Mouse (Mus musculus) neural tube, embryonic 14.5 days (tissue): ENCODE results near the gene Acvr1. TPM values are rescaled to one million over a fixed set of nuclear protein-coding genes. Genes with fewer than 3 reads are reported as not detected.

Source experiments
- ATAC-seq: fragments of 200-750 bp; cut with Nextera tagmentation; 2 replicates; pipeline ENCODE4 v1.8.0; 2017; ENCODE audit warnings: low read depth, mild to moderate bottlenecking, moderate TSS enrichment, moderate library complexity
- H3K27ac ChIP-seq: fragments of 300-500 bp; sonication (generic); 2 replicates; pipeline ENCODE4 v1.5.1; 2014; ENCODE audit warnings: low read depth, mild to moderate bottlenecking, control low read depth, low read length, moderate library complexity, mixed read lengths
- H3K27me3 ChIP-seq: fragments of 300-500 bp; sonication (generic); 2 replicates; pipeline ENCODE4 v1.6.1; 2014; ENCODE audit warnings: low read length; ENCODE audit not compliant: control insufficient read depth, insufficient read depth
- H3K36me3 ChIP-seq: fragments of 300-500 bp; sonication (generic); 2 replicates; pipeline ENCODE4 v1.6.1; 2014; ENCODE audit warnings: low read length, mixed read lengths; ENCODE audit not compliant: control insufficient read depth, insufficient read depth
- H3K4me1 ChIP-seq: fragments of 300-500 bp; sonication (generic); 2 replicates; pipeline ENCODE4 v1.6.1; 2014; ENCODE audit warnings: low read length; ENCODE audit not compliant: control insufficient read depth, insufficient read depth
- H3K4me2 ChIP-seq: fragments of 300-500 bp; sonication (generic); 2 replicates; pipeline ENCODE4 v1.6.1; 2014; ENCODE audit warnings: mild to moderate bottlenecking, low read depth, low read length, control low read depth
- H3K4me3 ChIP-seq: fragments of 300-500 bp; sonication (generic); 2 replicates; pipeline ENCODE4 v1.5.1; 2014; ENCODE audit warnings: low read depth, low read length, control low read depth, mixed read lengths
- H3K9ac ChIP-seq: fragments of 300-500 bp; sonication (generic); replicated peaks from 2 replicates; pipeline ENCODE4 v1.6.1; 2014; ENCODE audit warnings: low read depth, mild to moderate bottlenecking, control low read depth, low read length, mixed read lengths
- H3K9me3 ChIP-seq: fragments of 300-500 bp; sonication (generic); 2 replicates; pipeline ENCODE4 v1.6.1; 2016; ENCODE audit warnings: low read length; ENCODE audit not compliant: control insufficient read depth
- WGBS: fragments of 180-500 bp; shearing (Covaris S2); extraction: QIAGEN DNeasy Blood & Tissue Kit; methylation state at CpG from one replicate; pipeline ENCODE4 v1.1.7; 2014; 5-methylcytosine and 5-hydroxymethylcytosine counted together
- polyA plus RNA-seq: library from polyadenylated mRNA; unstranded; fragments of >200 nt; fragmentation: Nextera tagmentation; extraction: Ambion mirVana; gene quantifications from 2 replicates; pipeline ENCODE4 v1.2.1, GENCODE M21; 2014

Gene Acvr1
- polyA plus RNA-seq, 1 experiment from 2014 or later: 8.5 TPM

- Histone ChIP-seq H3K4me2 (no peak overlapping the region), H3K27ac (no peak overlapping the region), H3K4me3 (no peak overlapping the region), H3K36me3 (no peaks in the 10 kb centered on the region), H3K9ac (no peak overlapping the region), H3K27me3 (no peaks in the 10 kb centered on the region), H3K9me3 (no peaks in the 10 kb centered on the region), H3K4me1 (no peaks in the 10 kb centered on the region)
- 94% methylated on average over 9 of the region's 9 CpGs for WGBS
- no peak for ATAC-seq
Measured at GRCm38 (mm10) chr2:58520727-58521126, 46.2 kb downstream of the Acvr1 start.

GRCm38 (mm10) chr2:58518517-58518916, 48.4 kb downstream of the Acvr1 start:
- WGBS: 95% methylated on average over 1 of the region's 1 CpGs
- Histone ChIP-seq H3K9ac (no peak overlapping the region), H3K4me2 (no peak overlapping the region), H3K36me3 (no peaks in the 10 kb centered on the region), H3K27ac (no peak overlapping the region), H3K27me3 (no peaks in the 10 kb centered on the region), H3K4me3 (no peak overlapping the region), H3K9me3 (no peaks in the 10 kb centered on the region), H3K4me1 (no peaks in the 10 kb centered on the region)
- ATAC-seq: no peak

- Histone ChIP-seq H3K27me3 (no peaks in the 10 kb centered on the region), H3K4me3 (no peak overlapping the region), H3K4me2 (no peak overlapping the region), H3K36me3 (no peaks in the 10 kb centered on the region), H3K9ac (no peak overlapping the region), H3K4me1 (no peaks in the 10 kb centered on the region), H3K9me3 (no peaks in the 10 kb centered on the region), H3K27ac (no peak overlapping the region)
- WGBS: 74% methylated on average over 6 of the region's 6 CpGs
- no peak for ATAC-seq
Measured at GRCm38 (mm10) chr2:58516920-58517319, 50.0 kb downstream of the Acvr1 start.

GRCm38 (mm10) chr2:58516000-58516399, 51.0 kb downstream of the Acvr1 start:
- Histone ChIP-seq H3K36me3 (no peaks in the 10 kb centered on the region), H3K4me1 (no peaks in the 10 kb centered on the region), H3K9me3 (no peaks in the 10 kb centered on the region), H3K27ac (no peak overlapping the region), H3K4me3 (no peak overlapping the region), H3K27me3 (no peaks in the 10 kb centered on the region), H3K4me2 (no peak overlapping the region), H3K9ac (no peak overlapping the region)
- WGBS: 37% methylated on average over 15 of the region's 15 CpGs
- ATAC-seq: no peak

GRCm38 (mm10) chr2:58514489-58514888, 52.5 kb downstream of the Acvr1 start:
- Histone ChIP-seq H3K36me3 (no peaks in the 10 kb centered on the region), H3K27ac (no peak overlapping the region), H3K9ac (no peak overlapping the region), H3K4me1 (0 out of 2 replicates have a peak, but pooled peaks cover 4% of the 10 kb centered on the region), H3K9me3 (no peaks in the 10 kb centered on the region), H3K4me3 (no peak overlapping the region), H3K27me3 (no peaks in the 10 kb centered on the region), H3K4me2 (no peak overlapping the region)
- WGBS: 94% methylated on average over 11 of the region's 11 CpGs
- ATAC-seq: no peak

GRCm38 (mm10) chr2:58513212-58513611, 53.7 kb downstream of the Acvr1 start:
- ATAC-seq: 0 out of 2 replicates have a peak, but pooled peaks have one; percentile 22
- no peaks in the 10 kb centered on the region for H3K9me3 ChIP-seq
- H3K27me3 ChIP-seq: no peaks in the 10 kb centered on the region
- 82% methylated on average over 3 of the region's 3 CpGs for WGBS
- H3K9ac ChIP-seq: no peak overlapping the region
- no peak overlapping the region for H3K4me3 ChIP-seq
- H3K36me3 ChIP-seq: no peaks in the 10 kb centered on the region
- H3K4me2 ChIP-seq: no peak overlapping the region
- H3K27ac ChIP-seq: no peak overlapping the region
- H3K4me1 ChIP-seq: 0 out of 2 replicates have a peak, but pooled peaks cover 4% of the 10 kb centered on the region

GRCm38 (mm10) chr2:58510192-58510591, 56.8 kb downstream of the Acvr1 start:
- H3K4me3 ChIP-seq: no peak overlapping the region
- no peaks in the 10 kb centered on the region for H3K9me3 ChIP-seq
- no peaks in the 10 kb centered on the region for H3K27me3 ChIP-seq
- no peak overlapping the region for H3K27ac ChIP-seq
- 0 out of 2 replicates have a peak, but pooled peaks cover 4% of the 10 kb centered on the region for H3K4me1 ChIP-seq
- no peak for ATAC-seq
- 54% methylated on average over 8 of the region's 8 CpGs for WGBS
- no peak overlapping the region for H3K4me2 ChIP-seq
- no peaks in the 10 kb centered on the region for H3K36me3 ChIP-seq
- no peak overlapping the region for H3K9ac ChIP-seq

GRCm38 (mm10) chr2:58505306-58506090, 61.5 kb downstream of the Acvr1 start:
- Histone ChIP-seq H3K4me1 (0 out of 2 replicates have a peak, but pooled peaks cover 4% of the 10 kb centered on the region), H3K9me3 (no peaks in the 10 kb centered on the region), H3K36me3 (no peaks in the 10 kb centered on the region), H3K9ac (no peak overlapping the region), H3K27ac (no peak overlapping the region), H3K4me3 (no peak overlapping the region), H3K27me3 (no peaks in the 10 kb centered on the region), H3K4me2 (no peak overlapping the region)
- WGBS: 75% methylated on average over 9 of the region's 9 CpGs
- no peak for ATAC-seq

- peak; percentile 65; the same call in 1 of the 2 replicates for ATAC-seq
- no peak overlapping the region for H3K27ac ChIP-seq
- no peak overlapping the region for H3K9ac ChIP-seq
- peaks cover 7% of the 10 kb centered on the region for H3K4me1 ChIP-seq
- WGBS: 65% methylated on average over 8 of the region's 8 CpGs
- no peak overlapping the region for H3K4me3 ChIP-seq
- no peaks in the 10 kb centered on the region for H3K9me3 ChIP-seq
- no peaks in the 10 kb centered on the region for H3K27me3 ChIP-seq
- no peaks in the 10 kb centered on the region for H3K36me3 ChIP-seq
- no peak overlapping the region for H3K4me2 ChIP-seq
Measured at GRCm38 (mm10) chr2:58496647-58497410, 70.1 kb downstream of the Acvr1 start.
